Mouse (Mus musculus) liver, embryonic 14.5 days (tissue): ENCODE measurements at regions not wholly inside any gene's neighbourhood (a gene's known extent, or its start where the extent isn't known, plus 50 kb on each side); places are given as distances from the start of the nearest gene placed in this dataset.

Source experiments
- ATAC-seq: fragments of 200-750 bp; cut with Nextera tagmentation; 2 replicates; pipeline ENCODE4 v1.8.0; 2017; ENCODE audit warnings: moderate number of reproducible peaks, mild to moderate bottlenecking, moderate library complexity; ENCODE audit not compliant: insufficient read depth
- DNase-seq, 3 experiments: peaks; one replicate each; pipeline ENCODE4 v3.0.0-alpha.2; 2012 to 2013; ENCODE audit warnings: low read depth in 3 of 3, low spot score in 3 of 3
- H3K27ac ChIP-seq: fragments of 300-500 bp; sonication (generic); 2 replicates; pipeline ENCODE4 v1.5.1; 2014; ENCODE audit warnings: moderate library complexity, mild to moderate bottlenecking, control low read depth, inconsistent platforms
- H3K27me3 ChIP-seq: fragments of 300-500 bp; sonication (generic); 2 replicates; pipeline ENCODE4 v1.6.1; 2014; ENCODE audit warnings: mild to moderate bottlenecking, low read length, moderate library complexity; ENCODE audit not compliant: control insufficient read depth, insufficient read depth
- H3K36me3 ChIP-seq: fragments of 300-500 bp; sonication (generic); replicated peaks from 2 replicates; pipeline ENCODE4 v1.6.1; 2014; ENCODE audit warnings: low read depth; ENCODE audit not compliant: control insufficient read depth, insufficient read depth
- H3K4me1 ChIP-seq, 2 experiments: fragments of 200-500 bp in 1 of 2; fragments of 300-500 bp in 1 of 2; sonication (generic) in 1 of 2; replicated peaks; 2 replicates each; pipeline ENCODE4 v1.6.1; 2012 to 2014; ENCODE audit warnings: antibody characterized with exemption in 1 of 2, inconsistent platforms in 1 of 2, low read length in 1 of 2; ENCODE audit not compliant: control insufficient read depth in 2 of 2, insufficient read depth in 2 of 2
- H3K4me2 ChIP-seq: fragments of 300-500 bp; sonication (generic); 2 replicates; pipeline ENCODE4 v1.6.1; 2014; ENCODE audit warnings: low read depth, mild to moderate bottlenecking, control low read depth, moderate library complexity
- H3K4me3 ChIP-seq, 2 experiments: fragments of 200-500 bp in 1 of 2; fragments of 300-500 bp in 1 of 2; sonication (generic) in 1 of 2; 2 replicates each; pipeline ENCODE4 v1.5.1; 2012 to 2014; ENCODE audit warnings: low read depth in 2 of 2, low read length in 2 of 2, mild to moderate bottlenecking in 2 of 2, control low read depth in 1 of 2, inconsistent platforms in 1 of 2, moderate library complexity in 1 of 2; ENCODE audit not compliant: insufficient read depth in 1 of 2
- H3K9ac ChIP-seq: fragments of 300-500 bp; sonication (generic); replicated peaks from 2 replicates; pipeline ENCODE4 v1.6.1; 2014; ENCODE audit warnings: mild to moderate bottlenecking, control low read depth, moderate library complexity
- H3K9me3 ChIP-seq: fragments of 300-500 bp; sonication (generic); 2 replicates; pipeline ENCODE4 v1.6.1; 2016; ENCODE audit warnings: low read length, mixed read lengths; ENCODE audit not compliant: control insufficient read depth
- CTCF ChIP-seq: IDR thresholded peaks from 2 replicates; pipeline ENCODE4 v1.5.1; 2016; ENCODE audit warnings: antibody characterized with exemption, low read depth, control low read depth
- EP300 ChIP-seq: IDR thresholded peaks from 2 replicates; pipeline ENCODE4 v1.6.1; 2016; ENCODE audit warnings: antibody characterized with exemption, low read depth
- WGBS: fragments of 180-500 bp; shearing (Covaris S2); extraction: QIAGEN DNeasy Blood & Tissue Kit; methylation state at CpG from one replicate; pipeline ENCODE4 v1.1.7; 2014; ENCODE audit not compliant: insufficient replicate concordance; 5-methylcytosine and 5-hydroxymethylcytosine counted together

- Histone ChIP-seq H3K27me3 (no peaks in the 10 kb centered on the region), H3K27ac (no peak overlapping the region), H3K9me3 (no peaks in the 10 kb centered on the region), H3K9ac (no peak overlapping the region), H3K36me3 (no peaks in the 10 kb centered on the region), H3K4me3 (no peak overlapping the region), H3K4me1 (no peaks in the 10 kb centered on the region), H3K4me2 (no peak overlapping the region)
- DNase-seq (no peak), ATAC-seq (no peak)
- 37% methylated on average over 2 of the region's 2 CpGs for WGBS
- TF ChIP-seq EP300 (no peak), CTCF (no peak)
Observed at GRCm38 (mm10) chr19:15047896-15048295, 450.0 kb upstream of the Tle4 start.

GRCm38 (mm10) chr19:15047306-15047868 is 449.5 kb upstream of the Tle4 start:
- Histone ChIP-seq H3K9me3 (no peaks in the 10 kb centered on the region), H3K36me3 (no peaks in the 10 kb centered on the region), H3K27ac (no peak overlapping the region), H3K4me2 (no peak overlapping the region), H3K9ac (no peak overlapping the region), H3K27me3 (no peaks in the 10 kb centered on the region), H3K4me1 (no peaks in the 10 kb centered on the region), H3K4me3 (no peak overlapping the region)
- WGBS = 54% methylated on average over 4 of the region's 4 CpGs
- no peak for ATAC-seq
- TF ChIP-seq CTCF = no peak
- no peak for TF ChIP-seq EP300
- no peak for DNase-seq

DNA sequence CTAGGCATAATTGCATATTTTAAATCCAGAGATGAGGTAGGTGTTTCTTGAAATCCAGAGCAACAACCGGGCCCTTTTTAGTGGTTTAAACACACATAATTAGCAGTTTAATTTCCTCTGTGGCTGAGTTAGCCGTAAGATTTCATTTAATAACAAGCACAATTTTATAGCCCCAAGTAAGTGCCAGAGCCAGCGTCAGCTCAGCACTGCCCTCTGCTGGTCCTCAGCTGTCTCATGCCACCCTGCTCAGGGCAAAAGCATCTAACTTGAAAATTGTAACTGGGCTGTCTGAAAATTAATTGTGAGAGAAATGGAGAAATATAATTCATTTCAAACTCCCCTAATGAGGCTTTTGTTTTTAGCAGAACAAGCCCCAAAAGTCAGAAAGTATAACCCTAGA is 437.7 kb upstream of the Tle4 start:
- Histone ChIP-seq H3K4me1 (no peaks in the 10 kb centered on the region), H3K27ac (no peak overlapping the region), H3K9me3 (no peaks in the 10 kb centered on the region), H3K4me2 (no peak overlapping the region), H3K36me3 (no peaks in the 10 kb centered on the region), H3K27me3 (no peaks in the 10 kb centered on the region), H3K9ac (no peak overlapping the region), H3K4me3 (no peak overlapping the region)
- TF ChIP-seq EP300 = no peak
- peak; percentile 77 for TF ChIP-seq CTCF
- 13% methylated on average over 3 of the region's 3 CpGs for WGBS
- DNase-seq = peak in 2 of 3 experiments; percentile 4 to 9
- ATAC-seq = no peak

GRCm38 (mm10) chr19:15033921-15034320 is 436.1 kb upstream of the Tle4 start:
- WGBS = 66% methylated on average over 8 of the region's 8 CpGs
- TF ChIP-seq CTCF (no peak), EP300 (no peak)
- Histone ChIP-seq H3K4me2 (no peak overlapping the region), H3K27me3 (no peaks in the 10 kb centered on the region), H3K4me1 (no peaks in the 10 kb centered on the region), H3K36me3 (no peaks in the 10 kb centered on the region), H3K9ac (no peak overlapping the region), H3K4me3 (no peak overlapping the region), H3K9me3 (no peaks in the 10 kb centered on the region), H3K27ac (no peak overlapping the region)
- DNase-seq (no peak), ATAC-seq (no peak)

DNA sequence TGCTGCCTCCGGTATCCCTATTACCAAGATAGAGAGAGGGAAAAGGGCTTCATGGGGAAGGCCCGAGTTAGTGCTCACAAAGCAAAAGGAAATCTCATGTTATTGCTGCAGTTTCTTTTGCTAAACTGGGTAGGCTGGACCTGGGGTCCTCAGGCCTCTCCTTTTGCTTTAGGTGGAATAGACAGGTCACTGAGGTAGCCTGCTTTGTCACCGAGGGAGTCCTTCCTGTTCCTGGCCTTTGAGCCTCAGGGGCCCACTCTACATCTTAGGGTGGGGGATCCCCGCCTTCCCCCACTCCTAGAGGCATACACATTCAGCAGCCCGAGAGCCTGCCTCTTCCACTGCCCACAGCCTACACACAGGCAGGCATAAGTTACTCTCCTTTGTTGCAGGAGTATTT is 435.5 kb upstream of the Tle4 start:
- no peaks in the 10 kb centered on the region for H3K4me1 ChIP-seq
- no peaks in the 10 kb centered on the region for H3K9me3 ChIP-seq
- H3K27ac ChIP-seq = no peak overlapping the region
- no peak overlapping the region for H3K4me3 ChIP-seq
- TF ChIP-seq CTCF = no peak
- ATAC-seq (no peak), DNase-seq (no peak)
- H3K4me2 ChIP-seq = no peak overlapping the region
- H3K36me3 ChIP-seq = no peaks in the 10 kb centered on the region
- H3K9ac ChIP-seq = no peak overlapping the region
- H3K27me3 ChIP-seq = no peaks in the 10 kb centered on the region
- WGBS = 50% methylated on average over 5 of the region's 5 CpGs
